Mouse (Mus musculus): ENCODE measurements around the gene Maml1. TPM values are rescaled to one million over a fixed set of nuclear protein-coding genes. Genes with fewer than 3 reads are reported as not detected.

The Maml1 gene
- total RNA-seq, 1 experiment, result 7.6 TPM

DNA sequence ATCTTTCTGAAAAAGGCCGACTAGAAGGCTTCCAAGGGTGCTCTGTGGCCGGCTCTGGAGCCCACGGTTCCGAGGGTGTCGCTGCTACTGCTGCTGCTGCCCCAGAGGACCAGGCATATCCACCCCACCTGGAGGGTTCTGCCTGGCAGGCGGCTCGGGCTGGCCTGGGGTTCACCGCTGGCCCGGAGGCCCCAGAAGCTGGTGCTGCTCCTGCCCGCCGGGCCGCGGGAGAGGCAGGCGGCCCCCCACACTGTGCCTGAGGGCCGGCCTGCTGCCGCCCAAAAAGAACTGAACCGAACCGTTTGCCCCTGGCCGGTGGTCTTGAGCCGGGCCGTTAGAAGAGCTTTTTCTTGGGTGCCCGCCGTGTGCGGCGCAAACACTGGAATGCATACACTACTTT is 57.5 kb downstream of the Maml1 start:
- Histone ChIP-seq H3K36me3 (ENCODE audit: control insufficient read depth, insufficient read depth, low read length, poor library complexity, severe bottlenecking) (peaks cover 13% of the 10 kb centered on the region), H3K4me3 (ENCODE audit: insufficient read depth in 1 of 2, low read depth in 1 of 2, low read length in 2 of 2, poor library complexity in 1 of 2, severe bottlenecking in 1 of 2) (peak overlapping the region; percentile 29 to 46; a peak in 3 of 4 replicates), H3K4me1 (ENCODE audit: control insufficient read depth in 2 of 2, insufficient read depth in 2 of 2, low read length in 2 of 2, poor library complexity in 1 of 2) (peaks cover 3 to 23% of the 10 kb centered on the region in 2 experiments; a peak in 2 of 4 replicates), H3K9me3 (ENCODE audit: control insufficient read depth, insufficient read depth, low read depth, low read length) (no peaks in the 10 kb centered on the region), H3K27ac (ENCODE audit: insufficient read depth, low read depth, low read length, poor library complexity, severe bottlenecking) (no peak overlapping the region), H3K9ac (ENCODE audit: insufficient read depth, low read depth, low read length, poor library complexity, severe bottlenecking) (peak overlapping the region; percentile 51; the same call in 1 of the 2 replicates)
- in situ Hi-C loops (cut with MboI; ENCODE audit: low sequenced_read_pairs in 2 of 2, unreplicated experiment in 2 of 2), result no loop called here
- DNase-seq (ENCODE audit: low read depth, low spot score), result no peak
- TF ChIP-seq ZNF384 (IDR thresholded peaks at IDR 0.05; ENCODE audit: low read depth, low read length) (no peak), CHD2 (IDR thresholded peaks at IDR 0.05; ENCODE audit: low read depth, low read length) (no peak), ZC3H11A (IDR thresholded peaks at IDR 0.05; ENCODE audit: borderline replicate concordance, low read depth, low read length) (no peak), MAFK (IDR thresholded peaks at IDR 0.05; ENCODE audit: insufficient read depth, low read depth, low read length) (no peak), HCFC1 (IDR thresholded peaks at IDR 0.05; ENCODE audit: borderline replicate concordance, insufficient read depth, low read length) (no peak)

DNA sequence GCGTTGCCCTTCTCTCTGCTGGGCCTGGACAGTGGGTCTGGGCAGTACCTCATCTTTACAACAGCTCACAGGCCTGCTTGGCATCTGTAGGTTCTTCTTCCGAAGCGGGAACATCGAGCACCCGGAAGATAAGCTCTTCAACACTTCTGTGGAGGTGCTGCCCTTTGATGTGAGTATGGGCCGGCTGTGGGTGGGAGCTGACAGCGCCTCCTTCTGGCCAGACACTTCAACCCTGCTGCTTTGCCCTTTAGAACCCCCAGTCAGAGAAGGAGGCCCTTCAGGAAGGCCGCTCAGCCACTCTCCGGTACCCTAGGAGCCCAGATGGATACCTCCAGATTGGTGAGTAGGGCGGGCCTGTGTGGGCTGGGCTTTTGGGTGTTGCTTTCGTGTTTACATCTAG is 58.1 kb downstream of the Maml1 start:
- DNase-seq (ENCODE audit: low read depth, low spot score), result no peak
- peaks cover 3 to 25% of the 10 kb centered on the region in 2 experiments; a peak in 2 of 4 replicates for H3K4me1 ChIP-seq (ENCODE audit: control insufficient read depth in 2 of 2, insufficient read depth in 2 of 2, low read length in 2 of 2, poor library complexity in 1 of 2)
- H3K27ac ChIP-seq (ENCODE audit: insufficient read depth, low read depth, low read length, poor library complexity, severe bottlenecking), result no peak overlapping the region
- in situ Hi-C loops (cut with MboI; ENCODE audit: low sequenced_read_pairs in 2 of 2, unreplicated experiment in 2 of 2), result no loop called here
- peaks cover 13% of the 10 kb centered on the region for H3K36me3 ChIP-seq (ENCODE audit: control insufficient read depth, insufficient read depth, low read length, poor library complexity, severe bottlenecking)
- H3K9ac ChIP-seq (ENCODE audit: insufficient read depth, low read depth, low read length, poor library complexity, severe bottlenecking), result no peak overlapping the region; the same call in 1 of the 2 replicates
- H3K9me3 ChIP-seq (ENCODE audit: control insufficient read depth, insufficient read depth, low read depth, low read length), result no peaks in the 10 kb centered on the region
- TF ChIP-seq HCFC1 (IDR thresholded peaks at IDR 0.05; ENCODE audit: borderline replicate concordance, insufficient read depth, low read length) (no peak), ZC3H11A (IDR thresholded peaks at IDR 0.05; ENCODE audit: borderline replicate concordance, low read depth, low read length) (no peak), ZNF384 (IDR thresholded peaks at IDR 0.05; ENCODE audit: low read depth, low read length) (no peak), CHD2 (IDR thresholded peaks at IDR 0.05; ENCODE audit: low read depth, low read length) (no peak), MAFK (IDR thresholded peaks at IDR 0.05; ENCODE audit: insufficient read depth, low read depth, low read length) (no peak)
- no peak overlapping the region for H3K4me3 ChIP-seq (ENCODE audit: insufficient read depth in 1 of 2, low read depth in 1 of 2, low read length in 2 of 2, poor library complexity in 1 of 2, severe bottlenecking in 1 of 2)

DNA sequence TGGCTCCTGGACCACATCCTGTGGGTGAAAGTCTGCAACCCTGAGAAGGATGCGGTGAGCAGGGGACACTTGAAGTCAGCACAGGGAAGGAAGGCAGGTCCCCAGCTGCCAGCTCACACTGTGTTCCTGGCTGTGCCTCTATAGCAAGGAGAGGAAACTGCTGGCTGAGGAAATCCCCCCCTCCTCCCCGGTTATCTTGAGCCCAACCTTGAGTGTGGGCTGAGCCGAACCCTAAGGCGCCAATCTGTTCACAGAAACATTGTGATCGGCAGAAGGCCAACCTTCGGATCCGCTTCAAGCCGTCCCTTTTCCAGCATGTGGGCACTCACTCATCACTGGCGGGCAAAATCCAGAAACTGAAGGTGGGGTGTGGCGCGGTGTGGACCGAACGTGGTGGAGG is 59.1 kb downstream of the Maml1 start:
- Histone ChIP-seq H3K36me3 (ENCODE audit: control insufficient read depth, insufficient read depth, low read length, poor library complexity, severe bottlenecking) (peaks cover 13% of the 10 kb centered on the region), H3K27ac (ENCODE audit: insufficient read depth, low read depth, low read length, poor library complexity, severe bottlenecking) (no peak overlapping the region), H3K4me1 (ENCODE audit: control insufficient read depth in 2 of 2, insufficient read depth in 2 of 2, low read length in 2 of 2, poor library complexity in 1 of 2) (peaks cover 3 to 26% of the 10 kb centered on the region in 2 experiments; a peak in 2 of 4 replicates), H3K9me3 (ENCODE audit: control insufficient read depth, insufficient read depth, low read depth, low read length) (no peaks in the 10 kb centered on the region), H3K9ac (ENCODE audit: insufficient read depth, low read depth, low read length, poor library complexity, severe bottlenecking) (no peak overlapping the region), H3K4me3 (ENCODE audit: insufficient read depth in 1 of 2, low read depth in 1 of 2, low read length in 2 of 2, poor library complexity in 1 of 2, severe bottlenecking in 1 of 2) (no peak overlapping the region)
- in situ Hi-C loops (cut with MboI; ENCODE audit: low sequenced_read_pairs in 2 of 2, unreplicated experiment in 2 of 2), result no loop called here
- DNase-seq (ENCODE audit: low read depth, low spot score), result no peak
- TF ChIP-seq CHD2 (IDR thresholded peaks at IDR 0.05; ENCODE audit: low read depth, low read length) (no peak), ZC3H11A (IDR thresholded peaks at IDR 0.05; ENCODE audit: borderline replicate concordance, low read depth, low read length) (no peak), HCFC1 (IDR thresholded peaks at IDR 0.05; ENCODE audit: borderline replicate concordance, insufficient read depth, low read length) (no peak), MAFK (IDR thresholded peaks at IDR 0.05; ENCODE audit: insufficient read depth, low read depth, low read length) (no peak), ZNF384 (IDR thresholded peaks at IDR 0.05; ENCODE audit: low read depth, low read length) (no peak)

DNA sequence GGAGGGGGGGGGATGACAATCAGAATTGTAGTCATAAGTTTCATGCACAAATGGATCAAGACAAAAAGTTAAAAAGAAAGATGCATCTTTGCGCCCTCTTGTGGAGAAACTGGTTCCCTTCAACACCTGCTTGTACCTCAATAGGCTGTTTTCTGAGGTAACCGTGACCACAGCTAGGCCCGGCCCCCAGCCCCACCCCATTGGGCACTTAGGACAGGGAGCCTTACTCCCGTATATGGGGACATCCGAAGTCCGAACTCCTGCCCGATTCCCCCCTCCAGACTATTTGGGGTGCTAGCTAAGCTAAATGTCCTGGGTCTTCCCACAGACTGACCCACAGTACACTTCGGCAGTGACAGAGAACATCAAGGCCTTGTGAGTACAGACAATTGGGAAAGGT is 60.7 kb downstream of the Maml1 start:
- Histone ChIP-seq H3K36me3 (ENCODE audit: control insufficient read depth, insufficient read depth, low read length, poor library complexity, severe bottlenecking) (peaks cover 13% of the 10 kb centered on the region), H3K4me1 (ENCODE audit: control insufficient read depth in 2 of 2, insufficient read depth in 2 of 2, low read length in 2 of 2, poor library complexity in 1 of 2) (peaks cover 0 to 22% of the 10 kb centered on the region in 2 experiments; a peak in 2 of 4 replicates), H3K4me3 (ENCODE audit: insufficient read depth in 1 of 2, low read depth in 1 of 2, low read length in 2 of 2, poor library complexity in 1 of 2, severe bottlenecking in 1 of 2) (no peak overlapping the region)

More for the DNA sequence above, 60.7 kb downstream of the Maml1 start:
- TF ChIP-seq ZNF384 (IDR thresholded peaks at IDR 0.05; ENCODE audit: low read depth, low read length), result no peak
- TF ChIP-seq CHD2 (IDR thresholded peaks at IDR 0.05; ENCODE audit: low read depth, low read length), result no peak
- no peak for TF ChIP-seq MAFK (IDR thresholded peaks at IDR 0.05; ENCODE audit: insufficient read depth, low read depth, low read length)
- no peak for TF ChIP-seq ZC3H11A (IDR thresholded peaks at IDR 0.05; ENCODE audit: borderline replicate concordance, low read depth, low read length)
- TF ChIP-seq HCFC1 (IDR thresholded peaks at IDR 0.05; ENCODE audit: borderline replicate concordance, insufficient read depth, low read length), result no peak
- DNase-seq (ENCODE audit: low read depth, low spot score), result no peak
- H3K9me3 ChIP-seq (ENCODE audit: control insufficient read depth, insufficient read depth, low read depth, low read length), result no peaks in the 10 kb centered on the region
- no peak overlapping the region for H3K27ac ChIP-seq (ENCODE audit: insufficient read depth, low read depth, low read length, poor library complexity, severe bottlenecking)
- H3K9ac ChIP-seq (ENCODE audit: insufficient read depth, low read depth, low read length, poor library complexity, severe bottlenecking), result no peak overlapping the region
- in situ Hi-C loops (cut with MboI; ENCODE audit: low sequenced_read_pairs in 2 of 2, unreplicated experiment in 2 of 2), result no loop called here

All from ES-E14 (cell line).